Mouse (Mus musculus): ENCODE data around the gene Hnrnph2.

The Hnrnph2 gene

GRCm38 (mm10) chrX:134614306-134614705, 13.3 kb downstream of the Hnrnph2 start:
- DNase-seq (ENCODE audit: low read depth) = peak; percentile 49

GRCm38 (mm10) chrX:134619695-134620094, 18.7 kb downstream of the Hnrnph2 start:
- DNase-seq (ENCODE audit: low read depth) = no peak

- DNase-seq (ENCODE audit: low read depth) = no peak
These were observed 19.4 kb downstream of the Hnrnph2 start for GRCm38 (mm10) chrX:134620254-134620865.

- DNase-seq (ENCODE audit: low read depth) = no peak
These were observed 20.7 kb downstream of the Hnrnph2 start for GRCm38 (mm10) chrX:134621685-134622084.

GRCm38 (mm10) chrX:134623350-134623749, 22.4 kb downstream of the Hnrnph2 start:
- DNase-seq (ENCODE audit: low read depth) = no peak

- DNase-seq (ENCODE audit: low read depth) = no peak
These were observed 27.2 kb downstream of the Hnrnph2 start for GRCm38 (mm10) chrX:134628200-134628599.

- no peak for DNase-seq (ENCODE audit: low read depth)
These were observed 31.7 kb downstream of the Hnrnph2 start for GRCm38 (mm10) chrX:134632710-134633109.

- DNase-seq (ENCODE audit: low read depth) = no peak
These were observed 34.1 kb downstream of the Hnrnph2 start for GRCm38 (mm10) chrX:134635111-134635510.

GRCm38 (mm10) chrX:134635860-134636259, 34.9 kb downstream of the Hnrnph2 start:
- no peak for DNase-seq (ENCODE audit: low read depth)

GRCm38 (mm10) chrX:134641000-134641760, 40.2 kb downstream of the Hnrnph2 start:
- peak; percentile 52 for DNase-seq (ENCODE audit: low read depth)

- DNase-seq (ENCODE audit: low read depth) = no peak
These were observed 45.4 kb downstream of the Hnrnph2 start for GRCm38 (mm10) chrX:134646338-134646737.

GRCm38 (mm10) chrX:134647421-134647820, 46.4 kb downstream of the Hnrnph2 start:
- no peak for DNase-seq (ENCODE audit: low read depth)

GRCm38 (mm10) chrX:134648031-134648692, 47.2 kb downstream of the Hnrnph2 start:
- DNase-seq (ENCODE audit: low read depth) = peak; percentile 87

GRCm38 (mm10) chrX:134652061-134652460, 51.1 kb downstream of the Hnrnph2 start:
- no peak for DNase-seq (ENCODE audit: low read depth)
